Mouse (Mus musculus) cerebral cortex, adult 2 months (tissue): Measurements from ENCODE around the gene Pzp.

ENCODE experiments used
- WGBS: fragments of 180-500 bp; shearing (Covaris S2); methylation state at CpG from one replicate; pipeline ENCODE4 v1.1.7; 2018; 5-methylcytosine and 5-hydroxymethylcytosine counted together

Gene Pzp

DNA sequence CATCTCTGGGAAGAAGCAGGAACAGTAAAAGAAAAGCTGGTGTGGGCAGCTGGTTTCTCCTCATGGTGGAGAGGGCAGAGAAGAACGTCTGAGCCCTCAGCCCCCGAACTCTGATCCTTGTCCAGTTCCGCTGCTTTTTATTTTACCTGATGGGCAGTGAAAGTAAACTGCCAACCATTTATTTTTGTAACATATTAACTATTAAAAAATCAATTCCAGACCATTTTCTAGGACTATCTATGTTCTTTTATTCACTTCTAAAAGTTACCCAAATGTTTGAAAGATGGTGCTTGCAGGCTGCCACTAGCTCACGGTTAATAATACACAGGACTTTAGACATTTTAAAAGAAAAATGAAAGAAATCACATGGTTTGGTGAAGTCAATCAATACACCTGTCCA is at the start of gene Pzp:
Pzp (minus strand) TSS at position 120 of the 400 bp plus-strand sequence.
- WGBS = 87% methylated on average over 4 of the region's 4 CpGs

DNA sequence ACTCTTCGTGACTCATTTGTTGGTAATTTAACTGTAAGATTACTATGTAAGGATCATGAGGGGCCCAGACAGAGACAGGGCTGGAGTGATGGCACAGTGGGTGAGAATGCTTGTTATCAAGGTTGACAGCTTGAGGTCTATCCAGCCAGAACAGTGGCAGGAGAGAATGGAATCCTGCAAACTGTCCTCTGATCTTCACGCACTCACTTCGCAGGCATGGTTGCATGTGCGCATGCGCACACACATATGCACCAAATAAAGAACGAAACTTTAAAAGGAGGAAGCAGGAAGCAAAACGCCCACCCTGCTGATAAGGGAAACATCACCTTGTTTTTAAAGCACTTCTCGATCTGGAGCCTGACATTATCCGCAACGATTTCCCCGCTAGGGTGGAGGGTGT is 40.1 kb upstream of the Pzp start:
- WGBS = 94% methylated on average over 11 of the region's 11 CpGs

DNA sequence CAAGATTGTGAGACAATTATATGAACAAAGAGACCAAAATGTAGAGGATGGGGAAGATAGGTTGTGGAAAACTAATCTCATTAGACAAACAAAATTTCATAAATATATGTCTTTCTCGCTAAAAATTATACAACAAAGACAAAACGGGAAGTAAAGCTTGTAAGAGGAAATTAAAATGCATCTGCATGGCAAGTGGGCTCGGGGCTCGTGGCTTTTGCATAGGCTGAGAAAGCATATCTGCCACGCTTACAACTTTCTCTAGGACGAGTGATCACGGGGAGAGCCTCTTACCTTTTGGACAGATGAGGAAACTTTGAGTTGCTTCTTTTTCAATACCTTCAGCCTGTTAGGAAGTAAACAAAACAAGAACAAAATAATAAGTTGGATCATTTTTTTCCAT is 27.5 kb upstream of the Pzp start:
- 88% methylated on average over 7 of the region's 7 CpGs for WGBS

DNA sequence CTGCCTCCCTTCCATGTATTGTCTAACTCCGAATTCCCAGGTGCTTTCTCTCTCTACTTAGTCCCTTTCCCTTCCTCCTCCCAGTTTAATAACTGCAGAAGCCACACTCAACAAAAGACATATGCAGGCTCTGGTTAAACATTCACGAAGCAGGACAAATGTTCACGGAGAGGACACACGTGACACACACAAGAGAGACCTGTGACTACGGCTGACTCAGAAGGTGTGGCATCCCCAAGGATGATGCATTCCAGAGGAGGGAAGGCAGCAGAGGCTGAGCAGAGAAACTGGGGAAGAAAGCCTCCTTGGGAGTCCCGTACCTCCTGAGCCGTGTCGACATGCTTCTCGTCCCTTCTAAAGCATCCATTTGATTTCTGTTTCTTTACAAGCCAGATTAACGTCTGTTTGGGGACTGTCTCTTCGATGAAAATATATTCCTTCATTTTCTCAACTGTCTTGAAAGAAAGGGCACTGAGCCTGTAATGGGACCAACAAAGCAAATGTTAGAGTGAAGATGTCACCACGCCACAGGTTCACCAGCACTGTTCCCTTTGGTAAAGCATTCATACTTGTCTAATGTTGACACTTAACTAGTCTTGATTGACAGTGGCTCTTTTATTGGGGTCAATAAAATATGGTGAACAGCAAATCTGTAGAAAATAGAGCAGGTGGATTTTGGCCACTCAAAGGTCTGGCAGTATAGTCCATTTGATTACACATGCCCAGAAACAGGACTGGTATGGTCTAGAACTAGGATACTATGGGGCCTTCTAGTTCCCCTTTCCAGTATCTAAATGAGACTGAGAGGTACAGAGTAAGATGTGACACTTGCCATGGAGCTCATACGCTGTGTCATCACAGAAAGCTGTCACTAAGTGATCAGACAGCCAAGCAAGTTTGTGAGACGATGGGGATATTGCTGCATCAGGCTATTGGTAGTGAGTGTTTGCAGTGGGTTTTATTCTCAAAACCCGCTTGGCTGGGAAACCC is 23.2 kb upstream of the Pzp start:
- 86% methylated on average over 15 of the region's 15 CpGs for WGBS

DNA sequence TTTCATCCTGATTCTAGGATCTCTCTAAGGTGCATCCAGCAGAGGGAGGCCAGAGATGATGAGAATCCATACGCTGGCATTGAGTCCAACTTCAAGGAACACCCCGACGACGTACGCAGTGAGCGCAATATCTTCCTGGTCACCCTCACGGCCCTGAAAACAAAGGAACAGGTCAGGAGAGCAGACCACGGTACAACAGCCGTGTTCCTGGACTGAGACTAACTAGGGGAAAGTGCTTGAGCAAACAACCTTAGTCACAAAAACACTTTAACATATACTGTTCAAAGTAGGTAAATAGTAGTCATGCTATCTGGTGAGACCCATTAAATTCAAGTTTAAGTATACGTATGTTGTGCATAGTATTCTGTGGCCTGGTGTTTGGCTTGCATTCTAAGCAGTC is 22.0 kb upstream of the Pzp start:
- WGBS = 91% methylated on average over 10 of the region's 10 CpGs

DNA sequence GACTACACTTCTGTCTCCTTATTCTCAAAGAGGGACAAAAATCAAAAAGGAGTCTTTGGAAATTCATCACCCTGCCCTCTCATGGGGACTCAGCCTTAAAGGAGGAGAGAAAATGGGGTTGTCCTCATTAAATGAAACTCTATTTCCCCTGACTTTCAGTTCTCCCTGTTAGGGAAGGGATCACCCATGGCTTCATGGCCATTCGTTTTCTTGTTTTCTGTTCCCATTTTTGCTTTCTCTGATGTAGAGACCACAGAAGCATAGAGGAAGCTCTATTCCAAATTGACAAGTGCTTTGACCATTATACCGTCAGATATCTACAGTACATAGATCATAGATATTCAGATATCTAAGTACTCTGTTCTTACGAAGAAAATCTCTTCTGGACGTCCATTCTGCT is 18.9 kb upstream of the Pzp start:
- WGBS = 74% methylated on average over 4 of the region's 4 CpGs

DNA sequence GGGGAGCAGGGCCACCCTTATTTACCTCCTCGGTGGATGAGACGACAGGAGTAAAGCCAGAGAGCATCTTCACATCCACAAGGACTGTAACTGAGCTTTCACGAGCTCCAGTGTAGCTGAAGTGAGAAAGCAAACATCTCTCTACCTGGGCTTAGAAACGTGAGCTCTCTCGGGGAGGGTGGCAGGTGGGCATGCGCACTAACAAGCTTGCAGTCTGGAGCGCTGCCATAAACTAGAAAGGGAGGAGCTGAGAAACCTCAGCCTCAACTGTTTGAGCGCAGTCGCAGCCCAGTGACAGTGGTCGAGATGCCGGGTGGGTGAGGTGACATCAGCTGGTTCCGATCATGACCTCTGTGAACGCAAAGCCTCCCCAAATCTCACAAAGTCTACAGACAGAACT is 16.7 kb upstream of the Pzp start:
- WGBS = 67% methylated on average over 13 of the region's 13 CpGs

DNA sequence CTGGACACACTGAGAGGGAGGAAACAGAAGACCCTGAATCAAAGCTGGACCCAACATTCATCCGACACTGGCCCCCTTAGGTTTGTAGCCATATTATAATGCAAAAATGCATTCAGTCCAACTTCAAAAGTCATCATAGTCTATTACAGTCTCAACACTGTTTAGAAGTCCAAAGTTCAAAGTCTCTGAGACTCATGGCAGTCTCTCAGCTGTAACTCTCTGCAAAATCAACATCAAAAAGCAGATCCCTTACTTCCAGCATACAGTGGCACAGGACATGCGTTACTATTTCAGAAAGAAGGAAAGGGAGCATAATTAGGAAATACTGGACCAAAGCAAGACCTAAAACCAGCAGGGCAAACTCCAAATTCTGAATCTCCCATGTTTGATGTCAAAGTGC is 8.7 kb upstream of the Pzp start:
- 93% methylated on average over 2 of the region's 2 CpGs for WGBS

DNA sequence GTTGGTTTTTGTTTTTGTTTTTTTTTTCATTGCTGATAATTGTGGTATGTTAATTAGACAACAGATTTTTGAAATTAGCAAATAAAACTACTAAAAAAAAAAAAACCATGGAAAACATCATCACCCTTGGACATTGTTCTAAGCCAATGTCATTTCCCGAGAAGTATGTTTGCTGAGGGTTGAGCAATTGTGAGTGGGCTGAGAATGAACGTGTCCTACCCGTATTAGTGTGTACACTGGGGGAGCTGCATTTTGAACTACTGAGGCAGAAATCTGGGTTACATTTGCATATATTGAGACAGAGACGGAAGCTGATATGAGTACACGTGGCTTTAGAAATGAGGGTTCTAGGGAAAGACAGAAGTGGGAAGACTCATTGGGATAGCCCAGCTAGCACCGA is 6.8 kb upstream of the Pzp start:
- WGBS = 88% methylated on average over 6 of the region's 6 CpGs

DNA sequence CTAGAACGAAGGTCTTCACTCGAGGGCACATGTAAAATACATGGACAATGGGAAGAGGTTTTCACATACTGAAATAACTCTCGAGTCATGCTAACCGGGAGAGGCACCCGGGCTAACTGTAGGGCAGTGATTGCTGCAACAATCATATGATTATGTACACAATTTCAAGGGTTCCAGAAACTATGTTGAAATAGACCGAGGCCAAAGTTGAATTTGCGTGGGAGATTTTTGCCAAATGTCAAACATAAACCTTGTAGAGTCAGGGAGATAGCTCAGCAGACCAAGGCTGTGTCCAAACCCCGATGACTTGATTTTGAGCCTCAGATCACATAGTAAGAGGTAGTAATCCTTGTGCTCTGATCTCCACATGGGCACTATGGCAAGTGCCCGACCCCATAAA is 6.2 kb upstream of the Pzp start:
- 90% methylated on average over 9 of the region's 9 CpGs for WGBS

DNA sequence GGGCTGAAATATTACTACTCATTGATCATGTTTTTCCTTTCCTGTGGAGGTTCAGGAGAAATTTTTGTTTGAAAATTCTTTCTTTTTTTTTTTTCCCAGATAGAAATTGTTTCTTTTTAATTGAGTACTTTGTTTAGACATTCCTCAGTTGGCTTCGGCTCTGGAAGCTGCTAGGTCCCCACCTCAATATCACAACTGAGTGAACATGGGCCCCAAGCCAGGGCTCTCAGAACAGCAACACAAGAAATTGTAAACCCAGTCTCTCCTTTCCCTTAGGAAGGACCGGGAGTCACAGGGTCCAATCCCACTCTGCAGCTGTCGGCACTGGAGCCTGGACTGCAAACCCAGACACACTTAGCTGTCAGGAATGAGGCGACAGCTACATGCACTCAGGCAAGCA is 2.0 kb upstream of the Pzp start:
- 66% methylated on average over 4 of the region's 4 CpGs for WGBS

DNA sequence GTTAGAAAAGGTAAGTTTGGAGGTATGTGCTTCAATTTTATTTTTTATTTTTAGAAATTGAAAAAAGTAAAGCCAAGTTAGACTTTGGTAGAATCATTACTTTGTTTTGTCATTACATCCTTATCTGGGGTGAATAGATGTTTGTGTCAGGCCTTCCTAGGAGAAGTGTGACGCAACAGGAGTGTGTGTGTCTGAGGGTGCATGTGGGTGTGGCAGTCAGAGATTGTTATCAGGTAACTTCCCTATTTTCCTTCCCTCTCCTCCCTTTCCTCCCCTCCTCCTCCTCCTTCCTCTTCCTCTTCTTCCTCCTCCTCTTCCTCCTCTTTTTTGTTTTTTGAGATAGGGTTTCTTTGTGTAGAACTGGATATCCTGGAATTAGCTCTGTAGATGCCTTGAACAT is 590 bp upstream of the Pzp start:
- 82% methylated on average over 1 of the region's 1 CpGs for WGBS

DNA sequence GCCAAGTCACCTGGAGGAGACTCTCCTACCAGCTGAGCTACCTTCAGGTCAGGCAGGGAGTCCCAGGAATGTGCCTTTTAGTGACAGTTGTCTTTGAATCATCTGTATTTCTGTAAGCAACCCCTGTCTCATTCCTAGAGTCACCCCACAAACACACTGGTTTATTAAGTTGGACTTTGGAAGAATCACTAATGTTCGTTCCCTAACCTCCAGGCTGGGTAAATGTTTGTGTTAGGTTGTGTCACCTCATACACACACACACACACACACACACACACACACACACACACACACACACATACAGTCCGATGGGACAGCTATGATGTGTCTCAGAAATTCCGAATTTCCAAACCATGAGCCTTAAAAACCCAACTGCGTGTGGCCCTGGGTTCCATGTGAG is 719 bp downstream of the Pzp start:
- 92% methylated on average over 4 of the region's 4 CpGs for WGBS

DNA sequence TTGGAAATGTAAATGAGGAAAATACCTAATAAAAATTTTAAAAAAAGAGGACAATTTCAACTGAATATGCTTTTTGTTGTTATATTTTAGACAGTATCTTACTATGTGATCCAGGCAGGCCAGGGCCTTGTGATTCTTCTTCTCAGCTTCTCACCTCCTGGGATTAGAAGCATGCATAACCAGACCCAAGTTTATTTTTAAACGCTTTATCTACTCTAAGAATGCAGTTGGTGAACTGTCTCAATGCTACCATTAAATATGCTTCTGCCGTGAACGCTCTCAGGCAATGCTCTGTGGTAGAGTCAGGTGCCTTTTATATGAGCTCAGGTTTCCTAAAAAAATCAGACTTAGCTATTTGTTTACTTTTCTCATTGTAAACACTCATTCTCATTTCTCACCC is 3.2 kb downstream of the Pzp start:
- WGBS = 94% methylated on average over 3 of the region's 3 CpGs

DNA sequence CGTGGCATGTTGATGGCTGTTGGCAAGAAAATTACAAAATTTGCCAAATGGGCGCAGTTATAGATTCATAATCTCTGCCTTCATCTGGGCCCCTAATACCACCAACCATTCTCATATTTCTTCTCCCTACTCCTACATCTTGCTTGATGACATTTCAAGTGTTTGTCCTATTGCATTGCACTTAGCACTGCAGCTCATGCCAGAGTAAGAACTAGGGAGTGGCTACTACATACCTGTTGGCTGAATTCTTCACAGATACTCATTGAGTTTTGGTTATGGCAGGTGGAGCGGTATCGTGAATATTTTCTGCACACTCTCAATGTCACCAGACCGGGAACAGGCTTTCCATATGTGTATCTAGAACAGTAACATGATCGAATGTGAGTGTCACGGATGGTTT is 7.4 kb downstream of the Pzp start:
- 84% methylated on average over 7 of the region's 7 CpGs for WGBS

DNA sequence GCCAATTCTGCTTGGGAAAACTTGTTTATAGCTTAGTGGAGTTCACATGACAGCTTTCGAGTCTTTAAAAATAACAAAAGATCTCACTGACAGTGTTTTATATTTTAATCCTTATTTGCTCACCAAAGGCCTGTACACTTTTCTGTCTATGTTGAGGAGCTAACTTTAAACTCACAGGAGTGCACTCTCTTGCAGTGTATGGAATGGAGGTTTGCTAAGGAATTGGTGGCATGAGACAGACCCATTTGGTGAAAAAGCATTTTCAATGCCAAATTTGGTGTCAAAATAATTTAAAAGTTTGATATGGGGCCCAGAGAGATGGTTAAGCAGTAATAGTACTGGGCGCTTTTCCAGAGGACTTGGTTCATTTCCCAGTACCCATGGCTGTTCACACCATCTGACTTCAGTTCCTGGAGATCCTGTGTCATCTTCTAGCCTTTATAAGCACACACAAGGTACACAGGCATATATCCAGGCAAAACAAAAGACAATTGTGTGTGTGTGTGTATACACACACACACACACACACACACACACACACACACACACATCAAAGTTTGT is 20.8 kb downstream of the Pzp start:
- 63% methylated on average over 2 of the region's 2 CpGs for WGBS

DNA sequence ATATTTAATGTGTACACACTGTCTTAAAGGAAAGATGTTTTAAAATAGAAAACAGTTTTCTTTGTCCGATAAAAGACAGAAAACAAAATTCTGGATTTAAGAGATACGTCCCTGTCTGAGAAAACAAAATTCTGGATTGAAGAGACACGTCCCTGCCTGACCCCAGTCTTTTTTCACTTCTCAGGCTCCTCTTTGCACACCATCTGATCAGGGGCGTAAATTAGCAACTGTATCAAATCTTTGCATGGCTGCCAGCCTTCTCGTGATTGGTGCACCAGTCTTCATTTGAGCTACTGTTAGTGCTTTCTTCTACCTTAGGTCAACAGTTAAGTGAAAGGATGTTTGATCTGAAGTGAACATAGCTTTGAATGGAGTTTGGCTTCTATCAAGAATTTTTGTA is 21.8 kb downstream of the Pzp start:
- WGBS = 49% methylated on average over 5 of the region's 5 CpGs

DNA sequence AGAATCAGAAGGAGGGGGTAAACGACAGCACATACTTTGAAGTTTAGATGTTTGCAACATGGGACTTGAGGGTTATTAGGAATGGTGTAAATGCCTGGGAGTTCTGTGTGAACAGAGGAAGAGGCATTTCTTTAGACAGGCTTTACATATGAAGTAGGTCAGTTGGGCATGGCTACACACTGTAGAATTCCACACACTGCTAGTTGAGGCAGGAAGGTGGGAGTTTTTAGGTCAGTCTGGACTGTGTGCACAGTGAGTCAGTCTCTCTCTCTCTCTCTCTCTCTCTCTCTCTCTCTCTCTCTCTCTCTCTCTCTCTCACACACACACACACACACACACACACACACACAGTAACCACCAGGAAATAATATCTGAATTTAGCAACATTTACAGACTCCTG is 31.2 kb downstream of the Pzp start:
- WGBS = 63% methylated on average over 1 of the region's 1 CpGs

DNA sequence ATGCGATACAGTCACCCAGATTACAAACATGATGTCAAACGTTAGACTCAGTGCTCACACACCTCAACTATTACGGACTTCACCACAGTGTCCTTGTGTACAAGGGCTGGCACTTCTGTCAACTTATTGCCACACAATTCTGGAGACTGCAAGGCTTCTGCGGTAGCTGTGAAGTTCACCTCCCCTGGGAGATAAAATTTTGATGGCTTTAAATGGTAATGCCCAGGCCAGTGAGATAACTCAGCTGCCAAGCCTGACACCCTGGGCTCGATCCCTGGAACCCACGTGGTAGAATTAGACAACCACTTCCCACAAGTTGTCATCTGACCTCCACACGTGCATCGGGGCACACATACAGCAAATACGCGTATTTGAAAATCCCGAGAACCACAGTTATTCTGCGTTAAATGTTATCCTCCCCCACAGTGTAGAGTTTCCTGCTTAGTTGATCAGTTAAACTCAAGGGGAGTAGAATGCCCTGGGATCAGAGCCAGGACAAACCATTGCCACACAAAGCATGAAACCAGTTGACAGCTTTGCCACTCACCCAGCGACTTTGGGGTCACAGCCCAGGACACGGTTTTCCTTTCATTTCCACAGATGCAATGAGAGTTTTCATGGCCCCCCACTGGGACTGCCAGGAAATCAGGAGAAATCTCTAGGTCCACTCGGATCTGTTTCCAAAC is 31.7 kb downstream of the Pzp start:
- 75% methylated on average over 15 of the region's 15 CpGs for WGBS

DNA sequence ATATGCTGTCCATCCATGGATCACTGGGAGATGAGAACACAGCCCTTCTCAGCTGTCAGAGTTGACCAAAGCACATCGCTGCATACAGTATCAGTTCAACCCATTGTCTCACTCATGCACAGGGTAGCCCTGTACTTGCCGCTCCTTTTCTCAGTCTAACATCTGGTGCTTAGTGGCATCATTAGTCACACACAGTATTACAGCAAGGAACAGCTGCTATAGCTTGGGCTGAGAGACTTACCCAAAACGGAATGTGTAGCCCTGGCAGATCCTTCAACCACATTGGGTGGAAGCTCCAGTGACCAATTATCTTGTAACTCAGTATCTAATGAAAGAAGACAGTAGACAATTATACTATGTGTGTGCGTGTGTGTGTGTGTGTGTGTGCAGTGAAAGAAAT is 34.6 kb downstream of the Pzp start:
- 74% methylated on average over 4 of the region's 4 CpGs for WGBS

DNA sequence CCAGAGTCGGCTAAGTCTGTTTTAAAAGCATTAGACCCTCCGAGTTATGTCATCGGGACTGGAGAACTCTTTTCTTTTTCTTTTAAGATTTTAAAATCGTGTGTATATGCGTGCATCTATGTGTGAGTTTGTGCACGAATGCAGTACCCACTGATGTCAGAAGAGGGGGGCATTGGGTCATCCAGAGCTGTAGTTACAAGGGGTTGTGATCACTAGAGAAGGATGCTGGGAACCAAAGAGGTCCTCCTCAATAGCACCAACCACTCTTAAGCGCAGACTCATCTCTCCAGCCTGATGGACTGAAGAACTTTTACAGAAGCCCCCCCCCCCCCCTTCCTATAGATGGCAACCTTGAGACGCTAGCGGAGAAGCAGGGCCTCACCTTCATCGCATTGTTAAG is 36.4 kb downstream of the Pzp start:
- 94% methylated on average over 10 of the region's 10 CpGs for WGBS

DNA sequence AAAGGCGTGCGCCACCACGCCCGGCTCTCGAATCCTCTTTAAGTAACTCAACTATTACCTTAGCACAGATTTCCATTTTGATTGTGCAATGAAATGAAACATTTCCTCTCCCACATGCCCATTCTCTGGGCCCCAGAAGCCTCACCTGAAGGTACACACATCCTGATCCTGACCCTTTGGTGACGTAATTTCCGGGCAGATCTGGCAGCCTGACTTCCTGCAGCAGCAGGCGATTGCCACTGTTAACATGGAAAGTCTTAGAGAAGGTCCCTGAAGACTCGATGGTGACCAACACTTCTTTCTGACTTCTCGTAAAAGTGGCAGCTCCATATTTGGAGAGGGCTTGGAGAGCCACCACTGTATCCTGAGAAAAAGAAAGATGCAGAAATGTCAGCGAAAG is 38.8 kb downstream of the Pzp start:
- 90% methylated on average over 11 of the region's 11 CpGs for WGBS
